Mouse (Mus musculus) stomach, embryonic 14.5 days (tissue): ENCODE measurements around the gene Lrrc25. TPM values are rescaled to one million over a fixed set of nuclear protein-coding genes. Genes with fewer than 3 reads are reported as not detected.

Experiments used
- ATAC-seq: fragments of 200-750 bp; cut with Nextera tagmentation; 2 replicates; pipeline ENCODE4 v1.8.0; 2017; ENCODE audit warnings: low read depth, moderate TSS enrichment; ENCODE audit not compliant: insufficient number of reproducible peaks, insufficient read depth, low FRiP score
- H3K27ac ChIP-seq: fragments of 300-500 bp; sonication (generic); 2 replicates; pipeline ENCODE4 v1.5.1; 2014; ENCODE audit warnings: mild to moderate bottlenecking, low read length, moderate library complexity, mixed read lengths
- H3K27me3 ChIP-seq: fragments of 300-500 bp; sonication (generic); 2 replicates; pipeline ENCODE4 v1.6.1; 2014; ENCODE audit warnings: low read length, control low read depth, mixed read lengths; ENCODE audit not compliant: control insufficient read depth, insufficient read depth
- H3K36me3 ChIP-seq: fragments of 300-500 bp; sonication (generic); 2 replicates; pipeline ENCODE4 v1.6.1; 2014; ENCODE audit warnings: mild to moderate bottlenecking, control low read depth, low read length, moderate library complexity, mixed read lengths; ENCODE audit not compliant: control insufficient read depth, insufficient read depth
- H3K4me1 ChIP-seq: fragments of 300-500 bp; sonication (generic); 2 replicates; pipeline ENCODE4 v1.6.1; 2014; ENCODE audit warnings: low read length, control low read depth, mixed read lengths; ENCODE audit not compliant: control insufficient read depth, insufficient read depth
- H3K4me2 ChIP-seq: fragments of 300-500 bp; sonication (generic); replicated peaks from 2 replicates; pipeline ENCODE4 v1.6.1; 2014; ENCODE audit warnings: low read depth, low read length, control low read depth
- H3K4me3 ChIP-seq: fragments of 300-500 bp; sonication (generic); 2 replicates; pipeline ENCODE4 v1.5.1; 2014; ENCODE audit warnings: low read depth, low read length, control low read depth
- H3K9ac ChIP-seq: fragments of 300-500 bp; sonication (generic); replicated peaks from 2 replicates; pipeline ENCODE4 v1.6.1; 2014; ENCODE audit warnings: low read depth, mild to moderate bottlenecking, control low read depth, low read length, moderate library complexity, mixed read lengths
- H3K9me3 ChIP-seq: fragments of 300-500 bp; sonication (generic); 2 replicates; pipeline ENCODE4 v1.6.1; 2016; ENCODE audit warnings: low read depth, low read length, control low read depth; ENCODE audit not compliant: control insufficient read depth
- WGBS: fragments of 180-500 bp; shearing (Covaris S2); extraction: QIAGEN DNeasy Blood & Tissue Kit; methylation state at CpG from one replicate; pipeline ENCODE4 v1.1.7; 2014; 5-methylcytosine and 5-hydroxymethylcytosine counted together
- polyA plus RNA-seq: library from polyadenylated mRNA; unstranded; fragments of >200 nt; fragmentation: Nextera tagmentation; extraction: Ambion mirVana; gene quantifications from 2 replicates; pipeline ENCODE4 v1.2.1, GENCODE M21; 2014

Gene Lrrc25
- polyA plus RNA-seq, 1 experiment from 2014 or later, result 2.9 TPM

DNA sequence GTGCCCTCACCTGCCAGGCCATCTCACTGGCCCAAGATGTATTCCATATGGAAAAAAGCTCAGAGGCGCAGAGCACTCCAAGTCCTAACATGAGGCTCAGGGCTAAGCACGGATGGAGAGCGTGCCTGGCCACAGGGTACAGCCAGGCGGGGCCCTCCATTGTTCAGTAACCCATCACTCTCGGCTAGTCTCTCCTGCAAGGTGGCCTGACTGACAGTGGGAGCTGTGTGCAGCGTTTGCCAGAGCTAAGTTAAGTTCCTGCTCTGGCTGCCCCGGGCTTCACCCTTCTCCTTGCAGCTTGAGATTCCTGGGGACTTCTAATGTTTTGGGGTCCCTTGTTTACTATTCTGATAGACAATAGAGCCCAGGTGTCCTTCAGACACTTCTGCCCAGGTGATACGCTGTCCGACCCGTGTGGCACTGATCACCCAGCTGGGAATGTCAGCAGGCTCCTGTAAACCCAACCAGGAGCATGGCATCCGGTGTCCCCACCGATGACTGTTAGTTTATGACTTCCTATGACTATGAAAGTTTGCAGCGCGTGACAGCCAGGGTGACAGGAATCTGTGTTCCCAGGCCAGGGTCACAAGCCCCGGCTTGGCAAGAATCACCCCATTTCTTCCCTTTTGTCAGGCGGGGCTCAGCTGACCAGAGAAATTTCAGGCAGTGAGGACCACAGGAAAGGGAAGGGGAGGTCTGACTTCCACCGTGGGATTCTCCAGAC is 29.7 kb downstream of the Lrrc25 start:
- Histone ChIP-seq H3K27ac (no peak overlapping the region), H3K4me1 (peaks cover 32% of the 10 kb centered on the region), H3K27me3 (no peaks in the 10 kb centered on the region), H3K9me3 (no peaks in the 10 kb centered on the region), H3K4me2 (no peak overlapping the region), H3K9ac (no peak overlapping the region), H3K36me3 (peaks cover 9% of the 10 kb centered on the region; the same call in 1 of the 2 replicates), H3K4me3 (no peak overlapping the region)
- 55% methylated on average over 17 of the region's 17 CpGs for WGBS
- no peak for ATAC-seq

DNA sequence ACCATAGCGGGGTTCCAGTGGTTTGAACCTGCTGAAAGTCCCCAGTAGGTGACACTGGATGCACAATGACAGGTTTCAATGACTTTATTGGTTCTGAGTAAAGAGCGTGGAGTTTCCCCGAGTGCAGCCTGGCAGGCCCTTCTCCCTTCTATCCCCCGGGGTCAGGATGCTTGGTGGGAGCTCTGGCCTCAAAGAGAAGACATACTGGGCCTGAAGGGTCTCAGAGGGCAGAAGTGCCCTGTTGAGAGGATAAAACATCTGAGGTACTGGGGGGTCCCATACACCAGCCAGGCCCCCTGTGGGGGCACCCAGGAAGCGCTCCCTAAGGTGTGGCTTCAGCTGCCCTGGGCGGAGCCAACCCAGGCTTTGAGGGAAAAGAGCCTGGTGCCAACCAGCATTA is 30.4 kb downstream of the Lrrc25 start:
- no peaks in the 10 kb centered on the region for H3K9me3 ChIP-seq
- no peak overlapping the region for H3K9ac ChIP-seq
- H3K27me3 ChIP-seq, result no peaks in the 10 kb centered on the region
- 80% methylated on average over 6 of the region's 6 CpGs for WGBS
- ATAC-seq, result no peak
- H3K36me3 ChIP-seq, result peaks cover 10% of the 10 kb centered on the region; the same call in 1 of the 2 replicates
- no peak overlapping the region for H3K4me2 ChIP-seq
- H3K4me3 ChIP-seq, result no peak overlapping the region
- no peak overlapping the region; the same call in 1 of the 2 replicates for H3K27ac ChIP-seq
- H3K4me1 ChIP-seq, result peaks cover 32% of the 10 kb centered on the region

DNA sequence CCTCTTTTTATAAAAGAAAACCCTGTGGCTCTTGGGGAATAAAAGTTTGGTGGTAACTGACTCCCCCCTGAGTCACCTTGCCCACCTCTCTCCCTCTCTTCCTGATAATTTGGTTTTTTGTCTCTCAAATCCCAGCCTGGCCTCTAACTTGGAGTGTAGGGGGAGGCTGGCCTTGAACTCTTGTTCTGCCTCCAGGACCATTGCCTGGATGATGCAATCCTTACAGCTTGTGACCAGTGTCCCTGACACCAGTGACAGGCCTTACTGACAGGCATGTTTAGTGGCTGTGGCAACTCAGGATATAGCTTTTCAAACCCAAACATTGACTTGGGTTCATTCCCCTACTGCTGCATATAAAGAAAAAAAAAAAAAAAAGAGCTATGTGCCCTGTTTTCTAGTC is 30.8 kb downstream of the Lrrc25 start:
- H3K9ac ChIP-seq, result no peak overlapping the region
- ATAC-seq, result no peak
- H3K4me1 ChIP-seq, result peaks cover 32% of the 10 kb centered on the region
- H3K4me3 ChIP-seq, result no peak overlapping the region
- H3K27me3 ChIP-seq, result no peaks in the 10 kb centered on the region
- H3K4me2 ChIP-seq, result no peak overlapping the region
- H3K36me3 ChIP-seq, result peaks cover 14% of the 10 kb centered on the region; the same call in 1 of the 2 replicates
- no peak overlapping the region; the same call in 1 of the 2 replicates for H3K27ac ChIP-seq
- H3K9me3 ChIP-seq, result no peaks in the 10 kb centered on the region

DNA sequence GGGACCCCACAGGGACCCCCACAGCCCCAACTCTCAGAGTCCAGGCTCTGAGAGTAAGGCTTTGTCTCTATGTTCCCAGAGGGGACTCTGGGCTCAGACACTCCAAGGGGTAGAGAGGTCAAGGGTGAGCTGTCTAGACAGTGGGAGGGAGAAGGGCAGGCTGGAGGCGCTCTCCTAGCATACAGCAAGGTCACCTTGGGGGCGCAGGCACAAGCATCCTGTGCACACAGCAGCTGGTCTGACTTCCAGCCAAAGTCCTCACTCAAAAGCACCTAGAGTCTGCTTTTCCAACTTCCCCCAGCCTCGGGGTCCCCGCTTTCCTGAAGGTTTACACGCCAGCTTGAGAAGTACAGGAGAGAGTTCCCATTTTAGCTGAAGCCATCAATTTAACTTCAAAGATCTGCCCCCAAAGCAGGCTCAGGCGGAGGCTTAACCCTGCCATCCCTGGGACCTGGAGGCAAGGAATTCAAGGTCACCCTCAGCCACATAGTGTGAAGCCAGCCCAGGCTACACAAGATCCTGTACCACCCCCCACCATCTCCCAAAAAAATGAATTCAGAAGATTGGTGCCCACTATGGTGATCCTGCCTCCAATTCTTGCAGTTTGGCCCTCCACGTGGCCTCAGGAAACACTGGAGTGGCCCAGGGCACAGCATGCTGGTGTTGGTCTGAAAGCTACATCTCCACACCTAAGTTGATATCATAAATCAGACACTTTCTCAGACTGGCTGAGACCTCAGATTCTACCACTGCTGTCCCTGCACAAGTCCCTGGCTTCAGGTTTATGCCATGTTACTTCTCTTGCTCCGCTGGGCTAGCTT is 31.6 kb downstream of the Lrrc25 start:
- no peak for ATAC-seq
- H3K4me2 ChIP-seq, result no peak overlapping the region
- peaks cover 32% of the 10 kb centered on the region for H3K4me1 ChIP-seq
- H3K9me3 ChIP-seq, result no peaks in the 10 kb centered on the region
- H3K27me3 ChIP-seq, result no peaks in the 10 kb centered on the region
- WGBS, result 45% methylated on average over 8 of the region's 8 CpGs
- no peak overlapping the region for H3K9ac ChIP-seq
- peaks cover 21% of the 10 kb centered on the region for H3K36me3 ChIP-seq
- no peak overlapping the region for H3K4me3 ChIP-seq
- H3K27ac ChIP-seq, result peak overlapping the region; percentile 1; the same call in 1 of the 2 replicates

DNA sequence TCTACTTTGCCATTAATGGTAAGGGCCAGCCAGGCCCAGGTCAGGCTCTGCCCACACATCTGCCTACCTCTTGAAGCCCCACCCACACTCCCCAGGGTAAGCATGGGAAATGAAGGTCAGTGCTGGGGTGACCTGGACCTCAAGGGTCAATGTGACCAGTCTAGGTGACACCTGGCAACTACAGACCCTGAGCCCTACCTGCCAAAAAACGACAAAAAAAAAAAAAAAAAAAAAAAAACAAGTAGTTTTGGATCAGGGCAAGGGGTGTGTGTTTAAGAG is 32.1 kb downstream of the Lrrc25 start:
- no peak overlapping the region for H3K4me2 ChIP-seq
- no peaks in the 10 kb centered on the region for H3K9me3 ChIP-seq
- H3K27ac ChIP-seq, result no peak overlapping the region
- WGBS, result 20% methylated on average over 1 of the region's 1 CpGs
- ATAC-seq, result no peak
- H3K27me3 ChIP-seq, result no peaks in the 10 kb centered on the region
- peaks cover 32% of the 10 kb centered on the region for H3K4me1 ChIP-seq
- no peak overlapping the region for H3K9ac ChIP-seq
- peaks cover 21% of the 10 kb centered on the region for H3K36me3 ChIP-seq
- no peak overlapping the region for H3K4me3 ChIP-seq

DNA sequence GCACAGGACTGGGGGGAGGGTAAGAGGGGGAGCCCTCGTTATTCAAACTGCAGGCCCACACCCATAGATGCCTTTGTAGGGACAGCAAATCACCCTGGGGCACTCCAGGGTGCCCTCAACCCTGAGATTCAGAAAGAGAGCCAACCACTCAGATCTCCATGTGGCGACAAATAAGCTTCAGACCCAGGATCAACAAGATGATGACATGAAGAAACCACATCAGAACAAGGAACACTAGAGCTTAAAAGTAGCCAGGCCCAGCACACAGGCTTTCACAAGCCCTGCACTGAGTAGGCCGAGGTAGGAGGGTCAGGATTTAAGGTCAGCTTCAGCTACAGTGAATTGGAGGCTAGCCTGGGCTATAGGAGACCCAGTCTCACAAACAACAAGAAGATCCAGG is 33.0 kb downstream of the Lrrc25 start:
- Histone ChIP-seq H3K27me3 (no peaks in the 10 kb centered on the region), H3K4me1 (peaks cover 32% of the 10 kb centered on the region), H3K4me2 (no peak overlapping the region), H3K9ac (no peak overlapping the region), H3K9me3 (no peaks in the 10 kb centered on the region), H3K27ac (peak overlapping the region; percentile 44), H3K4me3 (no peak overlapping the region), H3K36me3 (peaks cover 21% of the 10 kb centered on the region)
- no peak for ATAC-seq
- WGBS, result 57% methylated on average over 3 of the region's 3 CpGs

DNA sequence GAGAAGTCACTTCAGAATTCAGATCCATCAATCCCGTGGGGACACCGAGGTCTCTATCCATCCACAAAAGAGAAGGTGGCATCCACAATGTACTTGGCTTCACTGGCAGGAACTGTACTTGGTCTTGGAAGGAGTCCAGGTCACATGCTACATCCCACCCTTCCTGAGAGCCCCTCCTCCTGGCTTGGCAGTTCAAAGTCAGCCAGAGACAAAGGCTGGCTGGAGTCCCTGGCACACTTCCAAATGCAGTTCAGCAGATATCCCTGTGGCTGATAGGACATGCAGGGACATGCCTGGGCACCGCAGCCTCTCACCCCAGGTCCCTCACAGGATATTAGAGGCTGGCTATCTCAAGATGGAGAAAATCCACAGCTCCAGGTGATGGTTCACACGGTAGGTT is 33.4 kb downstream of the Lrrc25 start:
- peak; percentile 63 for ATAC-seq
- H3K4me1 ChIP-seq, result peaks cover 32% of the 10 kb centered on the region
- no peaks in the 10 kb centered on the region for H3K9me3 ChIP-seq
- H3K27ac ChIP-seq, result peak overlapping the region; percentile 44
- H3K36me3 ChIP-seq, result peaks cover 21% of the 10 kb centered on the region
- H3K27me3 ChIP-seq, result no peaks in the 10 kb centered on the region
- H3K9ac ChIP-seq, result no peak overlapping the region
- no peak overlapping the region for H3K4me2 ChIP-seq
- no peak overlapping the region for H3K4me3 ChIP-seq
- 49% methylated on average over 4 of the region's 4 CpGs for WGBS

DNA sequence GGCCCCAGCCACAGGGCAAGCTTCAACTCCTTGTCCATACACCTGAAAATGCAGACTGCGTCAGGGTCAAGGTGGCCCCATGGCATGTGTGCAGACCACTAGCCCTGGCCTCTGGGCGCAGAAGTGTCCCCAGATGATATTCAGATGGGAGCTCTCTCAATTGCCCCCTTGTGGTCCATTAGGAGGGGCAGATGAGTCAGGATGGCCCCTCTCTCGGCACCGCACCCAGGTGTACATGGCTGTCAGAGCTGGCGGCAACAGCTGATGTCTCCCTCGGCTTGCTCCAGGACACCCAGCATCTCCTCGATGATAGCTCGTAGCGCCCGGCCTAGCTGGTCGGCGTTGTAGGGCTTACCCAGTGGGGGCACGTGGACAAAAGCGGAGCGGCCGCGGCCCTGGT is 34.4 kb downstream of the Lrrc25 start:
- Histone ChIP-seq H3K27ac (no peak overlapping the region; the same call in 1 of the 2 replicates), H3K9me3 (no peaks in the 10 kb centered on the region), H3K4me1 (peaks cover 31% of the 10 kb centered on the region), H3K4me3 (no peak overlapping the region), H3K27me3 (no peaks in the 10 kb centered on the region), H3K9ac (no peak overlapping the region), H3K4me2 (no peak overlapping the region), H3K36me3 (peaks cover 30% of the 10 kb centered on the region)
- 92% methylated on average over 17 of the region's 17 CpGs for WGBS
- ATAC-seq, result no peak
